ENCODE assay signal across 48 mouse cellular contexts in the genomic region with DNA sequence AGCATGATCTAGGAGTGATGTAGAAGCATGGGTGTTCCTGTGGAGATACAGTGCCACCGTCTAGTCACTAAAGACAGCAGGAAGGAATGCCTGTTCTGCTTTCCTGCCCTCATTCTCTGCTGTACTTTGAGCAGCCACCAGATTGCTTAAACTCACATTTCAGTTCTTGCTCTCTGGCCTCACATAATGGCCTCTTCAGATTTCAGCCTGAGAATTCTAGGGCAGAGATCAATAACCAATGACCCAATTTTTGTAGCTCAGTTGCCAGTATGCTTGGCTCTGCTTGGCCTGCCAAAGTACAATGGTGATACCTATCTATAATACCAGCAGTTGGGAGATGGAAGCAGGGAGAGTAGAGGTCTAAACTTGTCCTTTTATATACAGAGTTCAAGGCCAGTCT. TPM values are rescaled to one million over a fixed set of nuclear protein-coding genes. Genes with fewer than 3 reads are reported as not detected.
"Had no signal": no experiment of that assay in that cellular context is flagged by ENCODE, and none has a peak within 500 bp of the region (broad histone marks: within the 10 kb centered on the region; RNA-seq: fewer than 3 reads in every experiment).

No protein-coding gene starts in this region.

- ATAC-seq: hindbrain, embryonic 16.5 days; hindbrain, postnatal 0 days; inflammation-experienced regulatory T-cells, adult 6 months; intestine, embryonic 15.5 days; intestine, embryonic 16.5 days; intestine, postnatal 0 days had no signal

- H3K36me3 ChIP-seq: heart, embryonic 10.5 days; hindbrain, embryonic 10.5 days; hindbrain, embryonic 15.5 days; intestine, embryonic 15.5 days had no signal

- H3K27me3 ChIP-seq: heart, embryonic 12.5 days; heart, embryonic 13.5 days; heart, embryonic 15.5 days; hindbrain, embryonic 12.5 days; intestine, embryonic 15.5 days; kidney, embryonic 15.5 days had no signal

- H3K9ac ChIP-seq: heart, embryonic 12.5 days; heart, embryonic 13.5 days; heart, embryonic 15.5 days; hindbrain, embryonic 12.5 days; hindbrain, embryonic 13.5 days; hindbrain, embryonic 14.5 days; hindbrain, embryonic 15.5 days; intestine, embryonic 15.5 days; kidney, embryonic 15.5 days had no signal

- H3K4me3 ChIP-seq: heart, embryonic 10.5 days; heart, embryonic 12.5 days; heart, embryonic 13.5 days; heart, embryonic 15.5 days; hindbrain, embryonic 10.5 days; hindbrain, embryonic 12.5 days; hindbrain, embryonic 13.5 days; hindbrain, embryonic 15.5 days; intestine, embryonic 15.5 days; kidney, embryonic 15.5 days; layer of hippocampus, adult 2 months had no signal

- H3K4me2 ChIP-seq: heart, embryonic 11.5 days; heart, embryonic 12.5 days; heart, embryonic 13.5 days; heart, embryonic 15.5 days; hindbrain, embryonic 12.5 days; hindbrain, embryonic 13.5 days; hindbrain, embryonic 14.5 days; hindbrain, embryonic 15.5 days; intestine, embryonic 15.5 days; kidney, embryonic 15.5 days had no signal

- H3K27ac ChIP-seq: heart, embryonic 10.5 days; heart, embryonic 13.5 days; heart, embryonic 15.5 days; hindbrain, embryonic 10.5 days; hindbrain, embryonic 12.5 days; hindbrain, embryonic 13.5 days; hindbrain, embryonic 14.5 days; hindbrain, embryonic 15.5 days; hindbrain, postnatal 0 days; intestine, embryonic 15.5 days; kidney, embryonic 15.5 days; kidney, postnatal 0 days; layer of hippocampus, adult 2 months had no signal

- H3K9me3 ChIP-seq: heart, embryonic 10.5 days; intestine, embryonic 15.5 days had no signal

- DNase-seq: heart, postnatal 10 days; heart, postnatal 14 days; heart, postnatal 36 days; heart, postnatal 4 days; kidney, adult 11 months; kidney, adult 18-20 months; kidney, adult 2 months; kidney, adult 8-10 months; kidney, adult 9 months; kidney, postnatal 10 days; kidney, postnatal 14 days; kidney, postnatal 25 days; kidney, postnatal 36 days; kidney, postnatal 4 days; layer of hippocampus, adult 9-11 months; layer of hippocampus, postnatal 36 days had no signal

RNA-seq across cellular contexts. Expression of gene Arid3c, which starts 14.1 kb away (rescaled TPM):
- total RNA-seq: heart, adult 8-10 months; heart, postnatal 10 days; heart, postnatal 14 days; heart, postnatal 25 days; heart, postnatal 36 days; heart, postnatal 4 days; hematopoietic stem cell, adult 5-6 weeks; layer of hippocampus, adult 18-20 months; layer of hippocampus, adult 2 months; layer of hippocampus, adult 8-10 months; layer of hippocampus, postnatal 10 days; layer of hippocampus, postnatal 14 days; layer of hippocampus, postnatal 25 days; layer of hippocampus, postnatal 36 days had no signal
- polyA plus RNA-seq: heart, embryonic 10.5 days; heart, embryonic 11.5 days; heart, embryonic 12.5 days; heart, embryonic 13.5 days; heart, embryonic 14.5 days; heart, embryonic 15.5 days; heart, embryonic 16.5 days; heart, postnatal 0 days; inflammation-experienced regulatory T-cells, adult 6 months; intestine, embryonic 14.5 days; intestine, embryonic 15.5 days; intestine, embryonic 16.5 days; intestine, postnatal 0 days; kidney, adult 2 months; kidney, embryonic 16.5 days had no signal
